Mouse (Mus musculus): Measurements from ENCODE around the gene Rpap2. TPM values are rescaled to one million over a fixed set of nuclear protein-coding genes. Genes with fewer than 3 reads are reported as not detected.

Gene Rpap2
- 9.7 and 9.8 TPM in 2 replicates for polyA plus RNA-seq (2015; fragmentation: Nextera tagmentation; extraction: Ambion mirVana)

GRCm38 (mm10) chr5:107597301-107598077 is at the start of gene Rpap2, which contains the start of gene Glmn:
TSS of gene Rpap2 (plus strand) at chr5:107597373.
TSS of gene Glmn (minus strand) at chr5:107597888.

Other genes with a start within 250 kb of the Rpap2 start
- gene Ephx4, start 194.6 kb upstream of the Rpap2 start, polyA plus RNA-seq (2015; fragmentation: Nextera tagmentation; extraction: Ambion mirVana), result 0.16 and 0.40 TPM in 2 replicates
- not detected in 2 replicates for gene Lpcat2b, start 165.8 kb upstream of the Rpap2 start, polyA plus RNA-seq (2015; fragmentation: Nextera tagmentation; extraction: Ambion mirVana)
- 2.3 and 2.5 TPM in 2 replicates for gene Btbd8, start 159.4 kb upstream of the Rpap2 start, polyA plus RNA-seq (2015; fragmentation: Nextera tagmentation; extraction: Ambion mirVana)
- 0.19 and 0.23 TPM in 2 replicates for gene Gm42669, start 89.8 kb upstream of the Rpap2 start, polyA plus RNA-seq (2015; fragmentation: Nextera tagmentation; extraction: Ambion mirVana)
- 0.06 TPM in 2 replicates for gene 1700028K03Rik, start 62.7 kb upstream of the Rpap2 start, polyA plus RNA-seq (2015; fragmentation: Nextera tagmentation; extraction: Ambion mirVana)
- gene Glmn, start 515 bp downstream of the Rpap2 start, polyA plus RNA-seq (2015; fragmentation: Nextera tagmentation; extraction: Ambion mirVana), result 11.7 and 12.2 TPM in 2 replicates
- gene Gfi1, start 128.7 kb downstream of the Rpap2 start, polyA plus RNA-seq (2015; fragmentation: Nextera tagmentation; extraction: Ambion mirVana), result 2.3 and 3.2 TPM in 2 replicates
- 0.53 and 0.63 TPM in 2 replicates for gene Ube2d2b, start 232.7 kb downstream of the Rpap2 start, polyA plus RNA-seq (2015; fragmentation: Nextera tagmentation; extraction: Ambion mirVana)